Mouse (Mus musculus) CH12.LX (cell line): ENCODE measurements around the gene Theg. TPM values are rescaled to one million over a fixed set of nuclear protein-coding genes. Genes with fewer than 3 reads are reported as not detected.

Experiments
- DNase-seq: peaks from one replicate; pipeline ENCODE4 v3.0.0-alpha.2; 2013; ENCODE audit errors: extremely low read depth
- H3K27ac ChIP-seq: 2 replicates; pipeline ENCODE4 v1.5.1; 2012; ENCODE audit warnings: low read depth, mild to moderate bottlenecking, control low read depth, moderate library complexity; ENCODE audit not compliant: insufficient read depth
- H3K27me3 ChIP-seq: replicated peaks from 2 replicates; pipeline ENCODE3; 2012; ENCODE audit warnings: inconsistent platforms
- H3K36me3 ChIP-seq, 2 experiments: replicated peaks in 1 of 2; 2 replicates each; pipeline versions ENCODE3 to v1.6.1; 2012; ENCODE audit warnings: inconsistent platforms in 1 of 2, low read length in 1 of 2, mild to moderate bottlenecking in 1 of 2, mixed read lengths in 1 of 2, moderate library complexity in 1 of 2; ENCODE audit not compliant: control insufficient read depth in 1 of 2, insufficient read depth in 1 of 2
- H3K4me1 ChIP-seq, 2 experiments: 2 replicates each; pipeline ENCODE4 v1.6.1; 2012; ENCODE audit warnings: inconsistent platforms in 1 of 2, moderate library complexity in 1 of 2; ENCODE audit not compliant: insufficient read depth in 2 of 2, control insufficient read depth in 1 of 2
- H3K4me2 ChIP-seq: 2 replicates; pipeline ENCODE4 v1.6.1; 2012; ENCODE audit warnings: low read depth, mild to moderate bottlenecking, control low read depth; ENCODE audit not compliant: poor library complexity, insufficient read depth, severe bottlenecking
- H3K4me3 ChIP-seq, 3 experiments: fragments of 150-350 bp in 1 of 3; sonication (generic) in 1 of 3; replicated peaks in 1 of 3; 2 replicates each; pipeline versions ENCODE3 to v1.5.1; 2011 to 2012; ENCODE audit warnings: low read depth in 2 of 3, low read length in 2 of 3, mild to moderate bottlenecking in 2 of 3, moderate library complexity in 2 of 3, control low read depth in 1 of 3, improper control_type of control experiment in 1 of 3, inconsistent platforms in 1 of 3, mixed read lengths in 1 of 3; ENCODE audit not compliant: poor library complexity in 1 of 3
- H3K79me2 ChIP-seq: replicated peaks from 2 replicates; pipeline ENCODE4 v1.6.1; 2012; ENCODE audit warnings: mild to moderate bottlenecking, moderate library complexity; ENCODE audit not compliant: control insufficient read depth, poor library complexity, insufficient read depth, severe bottlenecking; ENCODE audit errors: extremely low read depth
- H3K9ac ChIP-seq: 2 replicates; pipeline ENCODE4 v1.6.1; 2012; ENCODE audit warnings: low read depth, mild to moderate bottlenecking, control low read depth, moderate library complexity; ENCODE audit not compliant: insufficient read depth
- H3K9me3 ChIP-seq: replicated peaks from 2 replicates; pipeline ENCODE3; 2012; ENCODE audit warnings: low read length, inconsistent platforms, mixed read lengths
- BHLHE40 ChIP-seq: IDR thresholded peaks from 2 replicates; pipeline ENCODE4 v1.6.1; 2011; ENCODE audit warnings: mild to moderate bottlenecking, low read depth, low read length, improper control_type of control experiment
- CHD1 ChIP-seq: IDR thresholded peaks from 2 replicates; pipeline ENCODE4 v1.6.1; 2012; ENCODE audit warnings: low read depth, low read length, improper control_type of control experiment, inconsistent platforms
- CHD2 ChIP-seq: IDR thresholded peaks from 2 replicates; pipeline ENCODE4 v1.6.1; 2011; ENCODE audit warnings: low read length, improper control_type of control experiment
- E2F4 ChIP-seq: IDR thresholded peaks from 2 replicates; pipeline ENCODE4 v1.6.1; 2011; ENCODE audit warnings: low read depth, low read length, improper control_type of control experiment; ENCODE audit not compliant: insufficient replicate concordance
- EP300 ChIP-seq: IDR thresholded peaks from 2 replicates; pipeline ENCODE4 v1.6.1; 2011; ENCODE audit warnings: low read length, improper control_type of control experiment
- ETS1 ChIP-seq: conservative IDR thresholded peaks from 2 replicates; pipeline ENCODE4 v1.6.1; 2012; ENCODE audit warnings: low read depth, mild to moderate bottlenecking, inconsistent platforms, low read length, improper control_type of control experiment, moderate library complexity
- GABPA ChIP-seq: IDR thresholded peaks from 2 replicates; pipeline ENCODE4 v1.6.1; 2012; ENCODE audit warnings: low read depth, low read length, improper control_type of control experiment, inconsistent platforms; ENCODE audit not compliant: insufficient replicate concordance
- IRF4 ChIP-seq: IDR thresholded peaks from 2 replicates; pipeline ENCODE4 v1.6.1; 2014; ENCODE audit warnings: low read depth, mild to moderate bottlenecking, inconsistent platforms, low read length, improper control_type of control experiment
- JUND ChIP-seq: conservative IDR thresholded peaks from 2 replicates; pipeline ENCODE4 v1.6.1; 2011; ENCODE audit warnings: low read depth, low read length, improper control_type of control experiment
- KAT2A ChIP-seq: IDR thresholded peaks from 2 replicates; pipeline ENCODE4 v1.6.1; 2012; ENCODE audit warnings: low read length, improper control_type of control experiment, inconsistent platforms; ENCODE audit not compliant: insufficient replicate concordance
- MAFK ChIP-seq: IDR thresholded peaks from 2 replicates; pipeline ENCODE4 v1.6.1; 2011; ENCODE audit warnings: low read length, improper control_type of control experiment; ENCODE audit not compliant: insufficient replicate concordance
- MAX ChIP-seq: IDR thresholded peaks from 2 replicates; pipeline ENCODE4 v1.6.1; 2011; ENCODE audit warnings: low read length, improper control_type of control experiment
- MAZ ChIP-seq: IDR thresholded peaks from 2 replicates; pipeline ENCODE4 v1.6.1; 2012; ENCODE audit warnings: low read depth, mild to moderate bottlenecking, inconsistent platforms, low read length, improper control_type of control experiment, moderate library complexity
- MEF2A ChIP-seq: IDR thresholded peaks from 2 replicates; pipeline ENCODE4 v1.6.1; 2014; ENCODE audit warnings: low read depth, mild to moderate bottlenecking, inconsistent platforms, low read length, improper control_type of control experiment, borderline replicate concordance
- MXI1 ChIP-seq: IDR thresholded peaks from 2 replicates; pipeline ENCODE4 v1.6.1; 2011; ENCODE audit warnings: mild to moderate bottlenecking, low read depth, low read length, improper control_type of control experiment
- MYC ChIP-seq: IDR thresholded peaks from 2 replicates; pipeline ENCODE4 v1.6.1; 2011; ENCODE audit warnings: low read depth, mild to moderate bottlenecking, improper control_type of control experiment, low read length
- NELFE ChIP-seq: IDR thresholded peaks from 2 replicates; pipeline ENCODE4 v1.6.1; 2011; ENCODE audit warnings: low read depth, low read length, improper control_type of control experiment
- NRF1 ChIP-seq: IDR thresholded peaks from 2 replicates; pipeline ENCODE4 v1.6.1; 2014; ENCODE audit warnings: low read depth, mild to moderate bottlenecking, inconsistent platforms, low read length, improper control_type of control experiment, moderate library complexity
- PAX5 ChIP-seq: IDR thresholded peaks from 2 replicates; pipeline ENCODE4 v1.6.1; 2012; ENCODE audit warnings: low read length, inconsistent platforms, mixed read lengths
- POLR2A ChIP-seq: IDR thresholded peaks from 2 replicates; pipeline ENCODE4 v1.6.1; 2011; ENCODE audit warnings: low read depth, mild to moderate bottlenecking, improper control_type of control experiment, low read length
- POLR2AphosphoS2 ChIP-seq: IDR thresholded peaks from 2 replicates; pipeline ENCODE4 v1.6.1; 2011; ENCODE audit warnings: low read depth, low read length, improper control_type of control experiment
- RAD21 ChIP-seq: IDR thresholded peaks from 2 replicates; pipeline ENCODE4 v1.6.1; 2011; ENCODE audit warnings: low read depth, mild to moderate bottlenecking, low read length, improper control_type of control experiment, moderate library complexity
- RCOR1 ChIP-seq: conservative IDR thresholded peaks from 2 replicates; pipeline ENCODE4 v1.6.1; 2012; ENCODE audit warnings: low read depth, mild to moderate bottlenecking, inconsistent platforms, low read length, improper control_type of control experiment
- SIN3A ChIP-seq: IDR thresholded peaks from 2 replicates; pipeline ENCODE4 v1.6.1; 2012; ENCODE audit warnings: low read length, improper control_type of control experiment, inconsistent platforms
- SMC3 ChIP-seq: IDR thresholded peaks from 2 replicates; pipeline ENCODE4 v1.6.1; 2011; ENCODE audit warnings: low read depth, low read length, improper control_type of control experiment
- UBTF ChIP-seq: IDR thresholded peaks from 2 replicates; pipeline ENCODE4 v1.6.1; 2012; ENCODE audit warnings: low read depth, mild to moderate bottlenecking, inconsistent platforms, low read length, improper control_type of control experiment, moderate library complexity
- USF1 ChIP-seq: IDR thresholded peaks from 2 replicates; pipeline ENCODE4 v1.6.1; 2014; ENCODE audit warnings: low read depth, mild to moderate bottlenecking, inconsistent platforms, low read length, improper control_type of control experiment
- USF2 ChIP-seq: conservative IDR thresholded peaks from 2 replicates; pipeline ENCODE4 v1.6.1; 2011; ENCODE audit warnings: low read depth, low read length, improper control_type of control experiment
- ZKSCAN1 ChIP-seq: IDR thresholded peaks from 2 replicates; pipeline ENCODE4 v1.6.1; 2012; ENCODE audit warnings: low read depth, inconsistent platforms, low read length, improper control_type of control experiment, borderline replicate concordance
- ZMIZ1 ChIP-seq: IDR thresholded peaks from 2 replicates; pipeline ENCODE4 v1.6.1; 2012; ENCODE audit warnings: low read depth, mild to moderate bottlenecking, inconsistent platforms, low read length, improper control_type of control experiment
- ZNF384 ChIP-seq: IDR thresholded peaks from 2 replicates; pipeline ENCODE4 v1.6.1; 2012; ENCODE audit warnings: low read depth, low read length, improper control_type of control experiment, inconsistent platforms
- dilution Hi-C: fragments of 300-500 bp; cut with MboI; formaldehyde crosslinking; loops from 2 replicates; pipeline ENCODE4 v1.14.3; 2020; ENCODE audit warnings: low sequenced_read_pairs; ENCODE audit not compliant: extremely low pct_unique_long_range_greater_than_20kb, extremely low pct_ligation_motif_present
- in situ Hi-C: fragments of 300-500 bp; cut with MboI; formaldehyde crosslinking; loops from 3 replicates; pipeline ENCODE4 v1.14.3; 2019; ENCODE audit warnings: low sequenced_read_pairs, low pct_ligation_motif_present, low pct_unique_long_range_greater_than_20kb, mixed read lengths
- polyA plus RNA-seq: library from polyadenylated mRNA; unstranded; fragments of >175 nt; gene quantifications from 2 replicates; pipeline ENCODE4 v1.2.1, GENCODE M21; 2012; ENCODE audit warnings: low read depth; ENCODE audit not compliant: insufficient read length
- total RNA-seq, 2 experiments: library from RNA; depleted of rRNA; stranded (reverse); fragments of 300-350 nt in 1 of 2; fragments of >200 nt in 1 of 2; gene quantifications; 2 replicates each; pipeline ENCODE4 v1.2.3; 2012 to 2014

Gene Theg
- total and polyA plus RNA-seq, 3 experiments = not detected

GRCm38 (mm10) chr10:79594872-79595589, 7.9 kb upstream of the Theg start (continued):
- TF ChIP-seq ETS1 = no peak
- TF ChIP-seq NRF1 = 0 out of 2 replicates have a peak, but pooled peaks have one; percentile 31
- TF ChIP-seq BHLHE40 = 0 out of 2 replicates have a peak, but pooled peaks have one; percentile 9
- TF ChIP-seq USF2 = no peak
- no peak for TF ChIP-seq ZKSCAN1
- TF ChIP-seq CHD2 = no peak
- TF ChIP-seq MAX = no peak
- no peak for TF ChIP-seq POLR2A
- no peak for TF ChIP-seq CHD1
- TF ChIP-seq EP300 = no peak
- TF ChIP-seq USF1 = no peak
- TF ChIP-seq E2F4 = no peak
- no peak for TF ChIP-seq MAZ
- no peak for TF ChIP-seq JUND
- peak; percentile 98 for TF ChIP-seq RAD21
- peak; percentile 54; the same call in 1 of the 2 replicates for TF ChIP-seq MYC
- no peak for TF ChIP-seq RCOR1
- peak; percentile 62; the same call in 1 of the 2 replicates for TF ChIP-seq IRF4
- no peak for TF ChIP-seq PAX5
- TF ChIP-seq GABPA = no peak
- TF ChIP-seq SIN3A = peak; percentile 47; the same call in 1 of the 2 replicates
- TF ChIP-seq SMC3 = peak; percentile 88

DNA sequence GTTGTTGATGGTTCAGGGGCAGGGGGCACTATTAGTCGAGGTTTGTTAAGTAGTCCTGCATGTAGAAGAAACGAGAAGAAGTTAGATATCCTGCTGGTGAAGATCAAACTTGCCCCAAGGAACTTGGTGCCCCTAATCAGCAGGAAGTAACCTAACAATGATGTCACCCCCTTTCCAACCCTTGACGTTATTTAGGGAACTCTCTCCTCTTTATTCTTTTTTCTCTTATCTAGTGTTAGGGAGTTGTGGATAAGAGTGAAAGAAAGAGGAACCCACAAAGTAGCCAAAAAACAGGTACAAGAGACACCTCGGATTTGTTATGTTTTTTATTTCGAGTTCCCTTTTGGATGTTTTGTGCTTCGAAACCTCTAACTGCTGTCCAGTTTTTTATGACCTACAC, 7.0 kb upstream of the Theg start:
- peaks cover 49% of the 10 kb centered on the region for H3K27me3 ChIP-seq
- DNase-seq = no peak
- no peak overlapping the region for H3K4me2 ChIP-seq
- no peak for TF ChIP-seq RAD21
- TF ChIP-seq MXI1 = no peak
- TF ChIP-seq KAT2A = no peak
- TF ChIP-seq IRF4 = no peak
- TF ChIP-seq MEF2A = no peak
- no peak for TF ChIP-seq POLR2AphosphoS2
- no peak for TF ChIP-seq MAZ
- TF ChIP-seq ZMIZ1 = no peak
- no peak for TF ChIP-seq NELFE
- TF ChIP-seq GABPA = no peak
- TF ChIP-seq E2F4 = no peak
- TF ChIP-seq USF2 = no peak
- no peak for TF ChIP-seq MAFK
- TF ChIP-seq SMC3 = no peak
- TF ChIP-seq MYC = no peak
- no peak for TF ChIP-seq CHD1
- TF ChIP-seq ZNF384 = no peak
- TF ChIP-seq UBTF = no peak
- TF ChIP-seq, all 38 proteins: peak for 0
- H3K4me3 ChIP-seq = no peak overlapping the region
- peaks cover 7 to 12% of the 10 kb centered on the region in 2 experiments for H3K4me1 ChIP-seq
- in situ Hi-C loops (no loop called here), dilution Hi-C loops (no loop called here)
- H3K9ac ChIP-seq = no peak overlapping the region
- no peaks in the 10 kb centered on the region for H3K79me2 ChIP-seq
- H3K27ac ChIP-seq = no peak overlapping the region
- no peaks in the 10 kb centered on the region for H3K36me3 ChIP-seq
- H3K9me3 ChIP-seq = peaks cover 6% of the 10 kb centered on the region
